Mouse (Mus musculus): ENCODE data around the gene Mbtps1. TPM values are rescaled to one million over a fixed set of nuclear protein-coding genes. Genes with fewer than 3 reads are reported as not detected.
A peak's percentile ranks its signal among the peaks of the same experiment; 100 is the strongest.

Gene Mbtps1
- polyA plus RNA-seq, 1 experiment from 2014 or later: 37.1 TPM

DNA sequence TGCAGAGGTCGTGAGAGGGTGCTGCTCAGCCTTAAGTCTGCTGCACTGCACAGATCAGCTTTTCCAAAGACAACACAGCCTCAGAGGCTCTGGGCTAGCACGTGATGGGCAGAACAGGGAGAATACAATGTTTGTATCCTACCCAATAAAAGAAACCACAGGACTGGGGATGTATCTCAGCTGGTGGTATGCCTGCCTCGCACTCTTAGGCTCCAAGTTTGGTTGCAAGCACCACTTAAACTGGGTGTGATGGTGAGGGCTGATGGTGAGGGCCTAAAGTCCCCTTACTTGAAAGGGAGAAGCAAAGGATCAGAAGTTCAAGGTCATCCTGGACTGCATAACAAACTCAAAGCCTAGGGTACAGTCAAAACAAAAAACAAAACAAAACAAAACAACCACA is 13.9 kb downstream of the Mbtps1 start:
- H3K9ac ChIP-seq (ENCODE audit: low read length): no peak overlapping the region
- no peak overlapping the region for H3K4me2 ChIP-seq (replicated peaks; ENCODE audit: low read depth)
- DNase-seq (ENCODE audit: low spot score) (peak; percentile 21), ATAC-seq (ENCODE audit: low FRiP score, low TSS enrichment) (0 out of 2 replicates have a peak, but pooled peaks have one; percentile 41)
- TF ChIP-seq CTCF (IDR thresholded peaks at IDR 0.05; ENCODE audit: low read depth): no peak
- TF ChIP-seq EP300 (optimal IDR thresholded peaks at IDR 0.05): no peak
- H3K36me3 ChIP-seq (ENCODE audit: control insufficient read depth, insufficient read depth, low read length): peaks cover 23% of the 10 kb centered on the region
- no peaks in the 10 kb centered on the region for H3K27me3 ChIP-seq (ENCODE audit: control insufficient read depth, insufficient read depth, low read length)
- H3K4me3 ChIP-seq (ENCODE audit: low read depth, low read length): no peak overlapping the region
- no peak overlapping the region for H3K27ac ChIP-seq (replicated peaks)
- no peaks in the 10 kb centered on the region for H3K9me3 ChIP-seq (ENCODE audit: control insufficient read depth, low read length)
- WGBS: 72% methylated on average over 3 of the region's 3 CpGs
- no peaks in the 10 kb centered on the region; the same call in 1 of the 2 replicates for H3K4me1 ChIP-seq (replicated peaks; ENCODE audit: control insufficient read depth, insufficient read depth)

DNA sequence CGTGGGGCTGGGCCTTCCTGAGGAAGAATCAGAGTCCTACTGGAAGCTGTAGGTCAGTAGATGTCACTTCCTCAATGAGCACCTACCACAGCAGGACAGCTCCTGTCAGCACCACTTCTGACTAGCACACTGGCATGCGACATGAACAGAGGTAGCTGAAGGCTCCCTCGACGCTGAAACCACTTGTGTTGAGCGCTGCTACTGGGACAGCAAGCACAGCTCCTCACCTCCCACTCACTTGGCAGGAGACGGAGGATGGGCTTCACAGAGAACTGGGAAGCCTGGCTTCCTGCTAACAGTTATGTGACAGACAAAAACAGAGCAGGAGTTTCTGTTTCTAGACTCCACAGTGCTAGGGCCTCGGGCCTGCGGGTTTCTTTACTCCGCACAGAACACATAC is 26.6 kb downstream of the Mbtps1 start:
- WGBS: 91% methylated on average over 9 of the region's 9 CpGs
- ATAC-seq (ENCODE audit: low FRiP score, low TSS enrichment) (no peak), DNase-seq (ENCODE audit: low spot score) (no peak)
- no peak overlapping the region for H3K27ac ChIP-seq (replicated peaks)
- no peak for TF ChIP-seq CTCF (IDR thresholded peaks at IDR 0.05; ENCODE audit: low read depth)
- TF ChIP-seq EP300 (optimal IDR thresholded peaks at IDR 0.05): no peak
- no peak overlapping the region for H3K4me3 ChIP-seq (ENCODE audit: low read depth, low read length)
- no peaks in the 10 kb centered on the region for H3K9me3 ChIP-seq (ENCODE audit: control insufficient read depth, low read length)
- no peaks in the 10 kb centered on the region for H3K27me3 ChIP-seq (ENCODE audit: control insufficient read depth, insufficient read depth, low read length)
- no peak overlapping the region for H3K9ac ChIP-seq (ENCODE audit: low read length)
- H3K4me1 ChIP-seq (replicated peaks; ENCODE audit: control insufficient read depth, insufficient read depth): no peaks in the 10 kb centered on the region
- H3K4me2 ChIP-seq (replicated peaks; ENCODE audit: low read depth): no peak overlapping the region
- peaks cover 41% of the 10 kb centered on the region for H3K36me3 ChIP-seq (ENCODE audit: control insufficient read depth, insufficient read depth, low read length)

DNA sequence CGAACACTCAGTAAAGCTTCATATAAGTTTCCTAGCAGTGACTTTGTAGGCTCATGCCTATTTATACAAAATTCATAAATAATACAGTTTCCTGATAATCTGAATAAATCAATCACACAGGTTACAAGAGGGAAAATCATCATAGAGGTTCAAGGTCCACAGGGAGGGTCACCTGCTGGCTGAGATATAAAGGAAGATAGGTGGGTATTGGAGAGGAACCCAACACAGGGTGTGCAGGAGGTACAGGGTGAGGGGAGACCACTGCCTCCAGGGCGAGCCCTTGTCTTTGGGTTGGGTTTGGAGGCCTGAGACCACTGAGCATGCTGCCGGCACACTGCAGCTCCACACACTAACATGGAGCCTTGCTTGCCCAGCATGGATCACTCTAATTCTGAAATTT is 27.1 kb downstream of the Mbtps1 start:
- Histone ChIP-seq H3K36me3 (ENCODE audit: control insufficient read depth, insufficient read depth, low read length) (peaks cover 36% of the 10 kb centered on the region), H3K9ac (ENCODE audit: low read length) (no peak overlapping the region), H3K9me3 (ENCODE audit: control insufficient read depth, low read length) (no peaks in the 10 kb centered on the region), H3K4me1 (replicated peaks; ENCODE audit: control insufficient read depth, insufficient read depth) (no peaks in the 10 kb centered on the region), H3K27me3 (ENCODE audit: control insufficient read depth, insufficient read depth, low read length) (no peaks in the 10 kb centered on the region), H3K27ac (replicated peaks) (no peak overlapping the region), H3K4me3 (ENCODE audit: low read depth, low read length) (no peak overlapping the region), H3K4me2 (replicated peaks; ENCODE audit: low read depth) (no peak overlapping the region)
- TF ChIP-seq CTCF (IDR thresholded peaks at IDR 0.05; ENCODE audit: low read depth) (no peak), EP300 (optimal IDR thresholded peaks at IDR 0.05) (no peak)
- WGBS: 92% methylated on average over 3 of the region's 3 CpGs
- DNase-seq (ENCODE audit: low spot score) (no peak), ATAC-seq (ENCODE audit: low FRiP score, low TSS enrichment) (no peak)

DNA sequence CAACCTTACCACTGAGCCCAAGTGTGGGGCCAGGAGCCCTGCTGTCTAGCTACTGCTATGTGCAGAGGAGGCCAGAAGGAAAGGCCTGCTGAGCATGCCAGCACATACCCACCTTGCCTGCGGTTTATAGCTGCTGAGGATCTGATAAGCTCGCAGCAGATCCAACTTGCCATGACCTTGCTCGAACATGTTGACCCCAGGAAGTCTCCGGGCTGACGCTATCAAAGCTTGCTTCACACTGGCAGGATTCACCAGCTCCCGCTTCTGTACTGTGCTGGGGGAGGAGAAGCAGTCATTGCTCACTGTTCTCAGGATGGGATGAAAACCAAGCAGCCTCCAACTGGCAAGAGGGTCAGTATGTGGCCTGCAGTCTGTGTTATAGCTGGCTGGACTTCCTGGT is 27.6 kb downstream of the Mbtps1 start:
- H3K4me3 ChIP-seq (ENCODE audit: low read depth, low read length): no peak overlapping the region
- no peaks in the 10 kb centered on the region for H3K9me3 ChIP-seq (ENCODE audit: control insufficient read depth, low read length)
- H3K27me3 ChIP-seq (ENCODE audit: control insufficient read depth, insufficient read depth, low read length): no peaks in the 10 kb centered on the region
- H3K36me3 ChIP-seq (ENCODE audit: control insufficient read depth, insufficient read depth, low read length): peaks cover 36% of the 10 kb centered on the region
- no peak overlapping the region for H3K27ac ChIP-seq (replicated peaks)
- no peaks in the 10 kb centered on the region for H3K4me1 ChIP-seq (replicated peaks; ENCODE audit: control insufficient read depth, insufficient read depth)
- no peak for ATAC-seq (ENCODE audit: low FRiP score, low TSS enrichment)
- 77% methylated on average over 6 of the region's 6 CpGs for WGBS
- no peak overlapping the region for H3K4me2 ChIP-seq (replicated peaks; ENCODE audit: low read depth)
- no peak for TF ChIP-seq CTCF (IDR thresholded peaks at IDR 0.05; ENCODE audit: low read depth)
- no peak for TF ChIP-seq EP300 (optimal IDR thresholded peaks at IDR 0.05)
- H3K9ac ChIP-seq (ENCODE audit: low read length): no peak overlapping the region
- DNase-seq (ENCODE audit: low spot score): no peak

DNA sequence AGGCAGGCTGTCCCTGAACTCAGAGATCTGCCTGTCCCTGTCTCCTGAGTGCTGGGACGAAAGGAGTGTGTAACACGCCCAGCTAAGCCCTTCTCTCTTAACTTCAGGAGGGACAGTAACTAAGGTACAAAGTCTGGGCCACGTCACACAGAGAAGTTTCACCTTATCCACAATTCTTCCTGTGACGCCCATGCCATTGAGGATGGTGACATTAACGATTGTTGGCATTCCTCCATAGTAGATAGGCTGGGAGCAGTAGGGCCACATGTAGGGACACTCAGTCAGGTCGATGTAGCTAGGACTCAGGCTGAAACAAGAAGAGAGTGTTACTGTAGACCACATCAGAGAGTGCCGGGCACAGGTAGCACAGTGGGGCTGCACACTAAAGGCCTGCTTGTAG is 29.8 kb downstream of the Mbtps1 start:
- peaks cover 47% of the 10 kb centered on the region for H3K36me3 ChIP-seq (ENCODE audit: control insufficient read depth, insufficient read depth, low read length)

DNA sequence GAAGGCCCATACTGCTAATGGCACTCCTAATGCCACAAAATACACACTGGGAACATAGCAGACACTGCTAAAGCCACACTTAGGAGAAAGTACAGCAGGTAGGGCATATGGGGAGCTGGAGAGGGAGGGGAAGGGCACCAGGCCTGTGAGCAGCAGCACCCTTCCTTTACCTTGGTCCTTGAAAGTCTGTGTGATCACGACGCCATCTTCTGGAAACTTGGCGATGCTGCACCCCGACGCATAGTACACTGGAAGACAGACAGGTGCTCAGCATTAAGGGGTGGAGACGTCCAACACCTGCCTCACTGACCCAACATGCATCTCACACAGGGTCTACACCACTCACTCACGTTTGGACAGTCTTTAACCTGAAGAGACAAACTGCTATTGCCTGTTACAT is 38.4 kb downstream of the Mbtps1 start:
- H3K27ac ChIP-seq (replicated peaks): no peak overlapping the region
- H3K27me3 ChIP-seq (ENCODE audit: control insufficient read depth, insufficient read depth, low read length): no peaks in the 10 kb centered on the region
- H3K4me2 ChIP-seq (replicated peaks; ENCODE audit: low read depth): no peak overlapping the region
- H3K4me1 ChIP-seq (replicated peaks; ENCODE audit: control insufficient read depth, insufficient read depth): no peaks in the 10 kb centered on the region
- no peak overlapping the region for H3K4me3 ChIP-seq (ENCODE audit: low read depth, low read length)
- no peaks in the 10 kb centered on the region for H3K9me3 ChIP-seq (ENCODE audit: control insufficient read depth, low read length)
- DNase-seq (ENCODE audit: low spot score) (peak; percentile 28), ATAC-seq (ENCODE audit: low FRiP score, low TSS enrichment) (no peak)
- no peak overlapping the region for H3K9ac ChIP-seq (ENCODE audit: low read length)
- TF ChIP-seq EP300 (optimal IDR thresholded peaks at IDR 0.05) (no peak), CTCF (IDR thresholded peaks at IDR 0.05; ENCODE audit: low read depth) (peak; percentile 58)
- 74% methylated on average over 7 of the region's 7 CpGs for WGBS
- peaks cover 56% of the 10 kb centered on the region for H3K36me3 ChIP-seq (ENCODE audit: control insufficient read depth, insufficient read depth, low read length)

More for the DNA sequence above, 29.8 kb downstream of the Mbtps1 start:
- H3K4me1 ChIP-seq (replicated peaks; ENCODE audit: control insufficient read depth, insufficient read depth): no peaks in the 10 kb centered on the region
- 95% methylated on average over 7 of the region's 7 CpGs for WGBS
- H3K9ac ChIP-seq (ENCODE audit: low read length): no peak overlapping the region
- H3K27me3 ChIP-seq (ENCODE audit: control insufficient read depth, insufficient read depth, low read length): no peaks in the 10 kb centered on the region
- no peak overlapping the region for H3K4me3 ChIP-seq (ENCODE audit: low read depth, low read length)
- no peak overlapping the region for H3K27ac ChIP-seq (replicated peaks)
- peak; percentile 33; the same call in 1 of the 2 replicates for ATAC-seq (ENCODE audit: low FRiP score, low TSS enrichment)
- TF ChIP-seq CTCF (IDR thresholded peaks at IDR 0.05; ENCODE audit: low read depth) (no peak), EP300 (optimal IDR thresholded peaks at IDR 0.05) (no peak)
- H3K9me3 ChIP-seq (ENCODE audit: control insufficient read depth, low read length): no peaks in the 10 kb centered on the region
- no peak for DNase-seq (ENCODE audit: low spot score)
- H3K4me2 ChIP-seq (replicated peaks; ENCODE audit: low read depth): no peak overlapping the region

Data from stomach, postnatal 0 days (tissue).